Mouse (Mus musculus) erythroblast, adult 5-6 weeks (primary cell): ENCODE data around the gene Plcl2. TPM values are rescaled to one million over a fixed set of nuclear protein-coding genes. Genes with fewer than 3 reads are reported as not detected.
"Not testable (repeated sequence)": the region's sequence is repeated elsewhere in the genome, so short reads cannot be mapped to it uniquely, and the experiment has no call there.

Source experiments
- ATAC-seq: replicated peaks from 2 replicates; pipeline ENCODE4 v1.8.0; 2016; ENCODE audit warnings: moderate number of reproducible peaks, mild to moderate bottlenecking, moderate TSS enrichment, inconsistent platforms; ENCODE audit not compliant: poor library complexity, low FRiP score, severe bottlenecking
- total RNA-seq, 2 experiments: library from RNA; stranded (forward) in 1 of 2; stranded (reverse) in 1 of 2; fragments of 150-400 nt in 1 of 2; fragments of 200-764, 138-1000 nt in 1 of 2; gene quantifications; 2 replicates each; pipeline versions ENCODE4 v1.2.3 to v1.2.4; 2015 to 2017; ENCODE audit warnings: low replicate concordance in 2 of 2

Gene Plcl2
- total RNA-seq, 2 experiments from 2014 or later: 109 to 129 TPM

DNA sequence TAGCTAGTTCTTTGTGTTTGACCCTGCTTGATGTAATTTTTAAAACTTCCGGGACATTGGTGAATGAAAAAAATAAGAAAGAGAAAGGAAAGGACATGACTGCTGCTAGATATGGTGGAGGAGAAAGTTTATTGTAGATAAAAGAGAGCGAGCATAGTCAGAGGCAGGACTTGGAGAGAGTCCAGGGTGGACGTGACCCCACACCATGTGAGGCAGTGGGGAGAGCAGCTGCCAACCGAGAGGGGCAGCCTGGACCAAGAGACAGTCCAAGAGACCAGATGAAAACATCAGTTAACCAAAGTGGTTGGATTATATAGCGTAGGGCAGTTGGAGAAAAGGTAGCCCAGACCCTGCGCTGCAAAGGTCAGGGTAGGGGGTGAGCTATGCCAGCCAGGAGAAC is 91.0 kb downstream of the Plcl2 start:
- ATAC-seq: no peak

DNA sequence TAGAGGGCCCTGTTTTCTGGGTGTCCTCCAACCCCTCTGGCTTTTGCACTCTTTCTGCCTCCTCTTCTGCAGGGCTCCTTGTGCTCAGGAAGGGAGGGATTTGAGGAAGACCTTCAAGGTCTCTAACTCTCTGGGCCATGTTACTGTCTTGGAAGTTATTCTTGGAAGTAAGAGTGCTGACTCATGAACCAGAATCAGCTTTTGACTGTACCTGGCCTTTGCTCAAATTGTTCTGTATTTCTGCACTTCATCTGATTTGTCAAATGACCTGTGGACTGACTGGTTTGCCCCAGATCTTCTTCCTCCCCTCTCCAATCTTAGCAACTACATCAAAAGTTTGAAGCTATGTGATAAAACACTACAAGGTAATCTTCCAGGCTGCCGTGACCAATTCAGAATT is 91.5 kb downstream of the Plcl2 start:
- ATAC-seq: no peak

DNA sequence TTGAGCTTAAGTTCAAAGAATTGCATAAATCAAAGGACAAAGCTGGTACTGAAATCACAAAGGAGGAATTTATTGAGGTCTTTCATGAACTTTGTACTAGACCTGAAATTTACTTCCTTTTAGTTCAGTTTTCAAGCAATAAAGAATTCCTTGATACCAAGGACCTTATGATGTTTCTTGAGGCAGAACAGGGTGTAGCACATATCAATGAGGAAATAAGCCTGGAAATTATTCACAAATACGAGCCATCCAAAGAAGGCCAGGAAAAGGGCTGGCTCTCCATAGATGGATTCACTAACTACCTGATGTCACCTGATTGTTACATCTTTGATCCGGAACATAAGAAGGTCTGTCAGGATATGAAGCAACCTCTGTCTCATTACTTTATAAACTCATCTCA is 97.7 kb downstream of the Plcl2 start:
- ATAC-seq: no peak

DNA sequence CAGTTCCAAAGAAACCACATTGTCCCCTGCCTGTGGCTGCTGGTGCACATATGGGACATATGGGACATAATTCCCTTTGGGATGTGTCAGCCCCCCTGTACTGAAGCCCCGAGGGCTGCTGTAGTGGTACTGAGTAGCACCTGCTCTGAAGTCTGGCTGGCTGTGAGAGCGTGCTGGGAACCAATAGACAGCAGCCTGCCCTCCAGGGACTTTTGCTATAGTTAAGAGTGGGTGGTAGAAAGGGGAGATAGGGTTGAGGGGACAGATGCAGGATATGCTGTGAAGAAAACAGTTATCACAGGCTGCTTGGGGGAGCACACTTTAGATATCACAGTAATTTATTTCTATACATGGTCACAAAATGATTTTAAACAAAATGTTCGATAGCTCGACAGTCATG is 100.7 kb downstream of the Plcl2 start:
- ATAC-seq: no peak

DNA sequence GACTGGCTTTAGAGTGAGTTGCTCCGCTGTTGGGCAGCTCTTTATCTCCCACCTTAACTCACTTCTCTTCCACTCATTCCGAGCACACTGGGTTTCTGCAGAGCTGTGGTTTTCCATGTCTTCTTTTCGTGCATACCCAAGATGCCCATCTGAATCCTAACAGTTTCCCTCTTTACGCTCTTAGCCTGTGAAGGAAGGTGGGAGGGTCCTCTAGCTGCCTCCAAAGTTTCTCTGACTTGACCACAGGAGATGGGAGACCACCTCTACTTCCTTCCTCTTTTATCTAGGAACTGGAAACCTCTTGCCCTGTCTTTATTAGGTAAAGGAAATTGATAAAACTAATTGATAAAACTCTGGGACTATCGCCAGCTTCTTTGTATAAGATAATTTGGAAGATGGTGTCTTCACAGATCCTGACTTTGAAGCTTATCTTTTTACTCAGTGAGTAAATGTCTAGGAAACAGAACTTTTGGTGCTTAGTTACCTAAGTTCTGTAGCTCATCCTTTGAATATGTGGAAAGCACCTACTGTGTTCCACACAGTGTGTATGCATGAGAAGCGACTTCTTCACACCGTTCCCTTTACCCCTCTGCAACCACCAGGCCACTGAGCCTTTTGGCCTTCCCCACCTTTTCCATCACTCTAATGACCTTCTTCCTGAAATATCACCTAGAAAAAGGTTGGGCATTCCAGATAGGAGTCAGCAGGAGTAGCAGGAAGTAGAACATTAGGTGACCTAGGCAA is 111.8 kb downstream of the Plcl2 start:
- ATAC-seq: no peak

DNA sequence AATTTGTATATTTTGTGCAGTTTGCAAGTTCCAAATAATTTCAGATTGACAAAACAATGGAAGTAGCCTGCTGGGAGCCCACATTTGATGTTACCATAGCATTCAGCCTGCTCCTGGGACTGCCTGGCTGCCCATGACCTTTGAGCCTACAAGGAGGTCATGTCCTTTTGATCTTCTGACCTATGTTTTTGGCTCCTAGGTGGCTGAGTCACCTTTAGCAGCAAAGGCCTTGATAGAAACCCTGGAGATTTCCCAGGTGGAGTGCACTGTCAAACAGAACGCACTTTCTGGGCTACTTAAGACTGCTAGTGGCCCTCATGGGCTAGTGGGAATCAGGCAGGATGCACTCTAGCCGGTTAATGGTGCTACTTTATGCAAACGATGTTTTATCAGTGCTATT is 112.8 kb downstream of the Plcl2 start:
- ATAC-seq: no peak

DNA sequence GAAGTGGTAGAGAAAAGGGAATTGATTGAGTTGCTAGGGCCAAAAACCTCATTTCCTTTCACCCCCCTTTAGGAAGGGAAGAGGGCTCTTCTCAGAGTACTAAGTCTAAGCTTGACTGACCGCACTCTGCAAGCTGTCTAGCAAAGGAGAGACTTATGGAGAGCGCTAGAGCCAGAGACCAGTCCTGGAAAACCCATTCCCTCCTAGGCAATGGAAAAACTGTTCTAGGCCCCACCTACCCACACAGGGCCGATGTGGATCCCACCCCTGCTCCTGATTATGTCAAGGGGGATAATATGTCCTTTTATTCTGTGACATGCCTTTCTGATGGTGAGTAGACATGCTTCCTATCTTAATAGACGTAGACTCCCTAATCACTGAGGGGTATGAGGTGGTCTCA is 116.4 kb downstream of the Plcl2 start:
- ATAC-seq: no peak

DNA sequence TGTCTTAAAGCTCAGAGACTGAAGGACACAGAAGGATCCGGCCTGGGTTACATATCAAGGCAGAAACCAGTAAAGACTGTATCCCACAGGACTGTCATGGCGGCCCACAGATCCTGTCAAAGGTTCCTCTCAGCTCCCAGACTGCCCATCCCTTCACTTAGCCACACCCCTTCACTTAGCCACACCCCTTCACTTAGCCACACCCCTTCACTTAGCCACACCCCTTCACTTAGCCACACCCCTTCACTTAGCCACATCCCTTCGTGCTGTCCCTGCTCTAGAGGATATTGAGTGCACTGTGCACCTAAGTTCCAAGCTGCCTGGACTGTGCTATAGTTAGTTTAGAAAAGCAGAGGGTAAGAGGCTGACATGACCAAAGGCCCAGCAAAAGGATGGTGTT is 118.5 kb downstream of the Plcl2 start:
- peak; percentile 82 for ATAC-seq

DNA sequence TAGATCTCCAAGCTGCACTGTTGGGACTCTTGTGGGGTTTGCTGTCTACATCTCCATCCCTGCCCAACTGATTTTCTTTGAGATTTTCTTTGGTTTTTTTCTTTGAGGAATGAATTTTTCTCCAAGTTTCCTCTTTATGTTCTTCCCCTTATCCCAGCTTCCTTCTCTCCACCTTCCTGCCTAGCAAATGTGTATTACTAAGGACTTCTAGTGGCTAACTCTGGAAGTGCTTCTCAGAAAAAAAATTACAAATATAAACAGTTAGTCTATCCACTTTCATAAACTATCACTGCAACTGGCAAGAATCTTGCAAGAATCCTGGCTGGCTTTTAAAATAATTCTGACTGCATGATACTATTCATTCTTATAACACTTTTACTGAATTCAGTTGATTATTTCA is 119.5 kb downstream of the Plcl2 start:
- no peak for ATAC-seq

DNA sequence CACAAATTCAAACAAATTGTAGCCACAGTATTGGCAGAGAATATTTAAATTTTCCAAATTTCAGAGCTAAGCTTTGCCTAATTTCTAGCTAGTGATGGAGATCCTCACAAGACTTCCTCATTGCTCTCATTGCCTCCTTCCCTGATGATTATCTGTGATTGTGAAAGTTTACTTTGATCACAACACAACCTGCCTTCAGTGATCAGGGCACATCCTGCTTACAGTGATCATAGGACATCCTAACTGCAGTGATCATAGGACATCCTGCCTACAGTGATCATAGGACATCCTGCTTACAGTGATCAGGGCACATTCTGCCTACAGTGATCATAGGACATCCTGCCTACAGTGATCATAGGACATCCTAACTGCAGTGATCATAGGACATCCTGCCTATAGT is 121.8 kb downstream of the Plcl2 start:
- not testable (repeated sequence) for ATAC-seq

DNA sequence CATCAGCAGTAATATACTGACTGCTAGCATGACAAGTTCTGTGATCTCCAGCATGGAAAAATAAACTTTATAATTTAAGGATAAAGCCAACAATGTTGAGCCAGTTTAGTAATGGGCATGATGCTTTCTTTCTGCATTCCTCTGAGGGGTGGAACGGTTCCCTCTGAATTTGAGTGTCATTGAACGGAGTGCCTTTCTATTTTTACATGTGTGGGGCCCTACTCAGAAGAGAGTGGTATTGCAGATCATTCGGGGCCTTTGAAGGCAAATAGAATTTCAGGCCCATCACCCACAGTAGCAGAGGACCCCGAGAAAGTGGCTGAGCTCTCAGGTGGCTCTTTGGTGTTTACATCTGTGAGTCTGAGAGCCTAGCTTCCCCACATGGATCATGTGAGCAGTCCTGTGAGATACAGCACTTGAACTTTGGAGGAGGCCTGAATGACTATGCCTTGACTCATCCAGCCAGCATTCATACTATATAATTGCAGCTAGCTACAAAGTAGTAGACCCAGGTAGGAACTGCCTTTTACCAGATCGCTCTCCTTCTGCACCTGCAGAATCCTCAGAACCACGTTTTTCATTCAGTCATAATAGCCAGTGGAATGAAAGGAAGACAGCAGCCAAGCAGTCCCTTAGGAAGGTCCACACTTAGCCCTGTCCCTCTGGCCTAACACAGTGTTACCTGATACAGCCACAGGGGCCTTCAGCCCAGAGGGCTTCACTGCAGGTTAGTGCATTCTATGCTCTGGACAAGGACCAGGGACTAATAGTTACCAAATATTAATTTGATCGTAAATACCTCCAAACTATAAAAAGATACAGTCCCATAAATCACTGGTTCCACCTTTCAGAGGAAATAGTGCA is 125.0 kb downstream of the Plcl2 start:
- ATAC-seq: no peak

DNA sequence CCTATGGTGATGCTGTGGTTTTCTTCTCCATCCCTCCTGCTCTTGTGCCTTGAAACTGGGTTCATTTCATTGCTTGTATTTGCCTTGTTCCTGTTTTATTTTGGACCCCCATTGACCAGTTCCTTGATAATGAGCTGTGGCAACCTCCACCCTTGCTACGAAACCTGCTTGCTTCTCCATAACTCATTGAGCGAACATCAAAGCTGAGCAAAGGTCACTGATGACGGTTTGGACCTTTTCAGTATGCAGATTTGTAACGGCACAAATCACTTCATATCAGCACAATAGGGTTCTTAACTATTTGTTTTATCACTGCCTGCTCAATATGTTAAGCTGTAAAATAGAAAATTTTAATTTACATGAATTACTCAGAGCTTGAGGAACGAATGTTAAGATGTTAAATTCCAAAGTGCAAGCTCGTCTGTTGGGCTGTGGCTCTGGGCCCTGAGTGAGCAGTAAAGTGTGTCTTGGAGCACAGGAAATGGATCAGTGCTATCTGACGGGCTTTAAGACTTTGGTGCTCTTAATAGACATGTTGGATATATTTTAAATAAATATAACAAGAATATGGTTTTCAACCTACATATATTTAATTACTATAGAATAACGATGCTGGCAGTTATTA is 126.9 kb downstream of the Plcl2 start:
- no peak for ATAC-seq

DNA sequence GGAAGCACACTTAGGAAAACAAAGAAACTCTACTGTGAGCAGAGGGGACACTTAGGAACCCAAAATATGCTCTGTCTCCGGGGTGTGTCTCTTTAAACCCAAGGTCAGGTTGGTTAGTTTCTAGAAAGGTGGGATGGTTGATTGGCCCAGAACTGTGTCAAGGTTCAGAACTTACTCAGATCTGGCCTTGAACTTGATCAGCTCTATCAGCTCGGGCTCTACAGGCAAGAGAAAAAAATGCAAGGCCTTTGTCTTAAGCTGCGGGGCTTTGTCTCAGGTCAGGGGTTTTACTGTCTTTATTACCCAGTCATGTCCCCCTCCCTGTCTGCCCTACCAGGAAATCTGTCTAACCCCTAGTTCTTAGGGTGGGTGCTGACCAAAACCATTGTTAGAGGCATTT is 129.6 kb downstream of the Plcl2 start:
- no peak for ATAC-seq

DNA sequence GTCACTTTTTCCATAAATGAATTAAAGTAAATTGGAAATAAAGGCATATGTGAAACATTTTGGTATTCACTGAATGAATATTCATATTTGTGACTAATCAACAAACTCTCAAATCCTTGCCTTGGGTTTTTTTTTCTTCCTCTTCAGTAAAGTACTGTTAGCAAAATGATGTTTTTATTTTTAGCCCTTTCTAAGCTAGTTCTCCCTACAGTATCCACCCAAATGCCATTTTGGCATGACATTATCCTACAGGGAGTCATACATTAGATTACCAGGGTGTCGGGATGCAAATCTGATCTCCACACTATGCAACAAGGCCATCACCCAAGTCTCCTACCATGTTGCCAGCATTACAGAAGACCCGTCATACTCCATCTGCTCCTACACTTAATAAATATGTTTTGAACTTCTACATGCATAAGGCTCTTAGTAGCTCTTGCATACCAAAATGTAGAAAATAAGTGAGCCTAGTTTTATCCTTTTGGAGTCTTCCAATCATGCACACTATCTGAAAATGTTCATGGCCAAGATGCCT is 131.9 kb downstream of the Plcl2 start:
- ATAC-seq: no peak

DNA sequence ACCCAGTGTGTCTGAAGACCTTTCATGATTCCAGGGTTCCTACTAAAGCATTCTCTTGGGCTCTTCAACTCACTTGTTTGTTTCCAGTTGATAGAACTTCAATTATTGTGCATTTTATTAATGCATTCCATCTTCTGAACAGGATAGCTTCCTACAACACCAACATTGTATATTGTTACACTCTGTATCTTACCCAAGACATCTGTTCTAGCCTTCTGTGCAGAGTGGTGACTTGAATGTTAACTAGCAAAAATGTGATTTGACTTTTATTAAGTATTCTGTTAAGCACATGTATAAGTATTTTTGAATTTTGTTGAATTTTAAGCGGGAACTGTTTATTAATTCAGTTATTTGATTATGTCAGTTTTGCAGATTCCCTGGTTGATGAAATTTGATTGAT is 132.7 kb downstream of the Plcl2 start:
- no peak for ATAC-seq

DNA sequence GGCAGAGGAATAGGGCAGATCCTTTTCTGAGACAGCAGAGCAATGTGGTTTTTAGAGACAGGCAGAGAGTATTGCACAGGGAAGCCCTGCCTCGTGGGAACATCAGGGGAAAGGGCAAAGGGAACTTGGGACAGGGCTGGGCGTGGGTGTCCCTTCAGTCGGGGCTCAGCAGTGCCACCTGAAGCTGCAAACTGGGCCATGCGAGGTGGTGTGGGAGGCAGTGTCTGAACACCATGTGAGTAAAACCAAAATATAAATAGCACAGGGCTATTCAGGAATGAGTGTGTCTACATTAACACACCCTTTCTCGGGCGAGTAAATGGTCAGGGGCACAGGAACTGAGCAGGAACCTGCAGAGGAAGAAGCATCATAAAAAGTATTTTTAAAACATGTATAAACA is 134.2 kb downstream of the Plcl2 start:
- ATAC-seq: no peak

DNA sequence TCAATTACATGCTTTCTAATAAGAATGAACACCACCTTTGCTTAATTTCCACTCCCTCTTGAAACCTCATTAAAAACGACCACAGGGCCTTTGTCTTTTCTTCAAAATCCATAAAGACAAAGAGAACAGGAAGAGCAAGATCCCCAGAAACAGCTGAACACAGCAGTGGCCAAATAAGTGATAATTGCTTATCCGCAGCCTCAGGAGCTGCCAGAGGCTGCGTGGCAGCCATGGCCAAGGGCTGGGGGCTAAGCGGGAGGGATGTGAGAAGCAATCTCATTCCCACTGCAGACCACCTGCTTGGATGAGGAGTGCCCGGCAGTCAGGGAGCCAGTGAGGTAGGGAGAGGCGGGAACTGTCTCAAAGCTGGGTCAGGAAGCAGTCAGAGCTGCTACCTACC is 134.8 kb downstream of the Plcl2 start:
- ATAC-seq: no peak

DNA sequence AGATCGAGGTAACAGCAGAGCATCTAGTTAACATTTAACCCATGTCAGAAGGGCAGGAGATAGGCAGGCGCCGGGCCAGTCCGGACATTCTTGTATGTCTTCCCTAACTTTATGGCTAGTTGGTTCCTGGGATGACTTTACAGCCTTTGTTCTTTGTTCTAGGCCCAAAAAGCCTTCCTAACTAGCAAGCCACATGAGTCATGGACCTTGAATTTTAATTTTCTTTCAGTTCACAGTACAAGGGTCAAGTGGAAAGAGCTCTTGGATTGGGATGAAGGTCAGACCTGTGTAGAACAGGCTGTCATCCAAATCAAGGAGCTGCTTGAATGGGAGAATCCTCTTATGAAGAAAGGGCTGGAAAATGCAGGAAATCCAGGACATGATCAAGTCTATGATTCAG is 138.9 kb downstream of the Plcl2 start:
- ATAC-seq: not testable (repeated sequence)

DNA sequence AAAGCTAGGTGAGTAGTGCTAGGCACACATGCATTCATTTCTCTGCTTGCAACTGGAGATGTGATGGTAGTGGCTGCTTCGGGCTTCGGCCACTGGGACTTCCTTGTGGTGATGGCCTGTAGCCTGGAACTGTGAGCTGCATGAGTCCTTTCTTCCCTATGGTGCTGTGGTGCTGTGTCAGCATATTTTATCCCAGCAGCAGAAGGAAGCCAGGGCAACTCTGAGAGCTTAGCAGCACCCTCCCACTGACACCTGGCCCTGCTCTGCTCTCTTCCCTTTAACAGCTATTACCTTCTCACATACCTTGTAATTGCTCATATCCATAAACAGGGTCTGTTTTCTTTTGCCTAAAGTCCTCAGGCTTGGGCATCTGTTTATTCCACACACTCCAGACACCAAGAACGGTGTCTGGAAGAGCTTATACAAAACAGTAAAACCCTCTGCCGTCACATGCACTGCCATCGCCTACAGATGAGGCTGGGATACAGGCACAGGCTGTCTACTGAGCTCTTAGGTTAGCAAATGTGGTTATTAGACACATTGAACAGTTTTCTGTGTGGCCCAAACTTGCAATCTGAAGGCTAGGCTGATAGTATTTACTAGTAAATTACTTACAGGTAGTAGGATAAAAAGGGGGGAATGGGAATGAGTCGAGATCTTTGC is 139.7 kb downstream of the Plcl2 start:
- ATAC-seq: no peak

DNA sequence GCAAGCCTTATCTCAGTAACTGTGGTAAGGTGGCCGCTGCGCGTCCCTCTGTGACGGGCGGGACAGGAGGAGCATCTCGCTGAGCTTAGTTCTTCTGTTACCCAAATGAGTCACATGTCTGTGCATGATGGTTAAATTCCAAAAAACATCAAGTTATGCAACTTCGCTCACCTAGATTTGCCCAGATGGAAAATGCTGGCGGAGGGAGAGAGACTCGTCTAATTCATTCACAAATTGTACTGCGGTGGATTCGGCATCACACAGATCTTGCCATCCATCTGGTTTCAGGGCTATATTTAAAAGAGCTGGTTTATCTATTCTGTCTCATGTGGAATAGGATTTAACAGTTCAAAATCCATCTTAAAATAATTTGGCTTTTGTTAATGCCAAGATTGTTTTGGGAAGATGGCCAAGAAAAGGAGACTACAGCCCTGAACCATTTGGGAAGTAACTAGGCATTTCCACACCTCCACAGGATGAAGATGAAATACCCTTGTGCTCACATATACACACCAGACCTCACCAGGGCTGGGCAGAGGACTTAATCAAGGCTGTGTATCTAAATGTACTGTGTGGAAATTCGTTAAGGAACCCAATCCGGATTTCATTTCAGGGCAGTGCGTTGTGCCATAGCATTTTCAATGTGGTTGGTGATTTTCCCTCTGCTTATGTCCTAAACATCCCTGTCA is 141.5 kb downstream of the Plcl2 start:
- ATAC-seq: no peak
